Mouse (Mus musculus) telencephalon, adult 2 months (tissue): Measurements from ENCODE around the gene Pappa2.

Source experiments
- DNase-seq: peaks from one replicate; pipeline ENCODE4 v3.0.0-alpha.2; 2011; ENCODE audit warnings: low read depth, low spot score

The Pappa2 gene

GRCm38 (mm10) chr1:158980390-158980789 is at the start of gene Pappa2:
Gene Pappa2 (minus strand): TSS chr1:158980490.
- DNase-seq = no peak

GRCm38 (mm10) chr1:159029106-159029505 is 48.8 kb upstream of the Pappa2 start:
- no peak for DNase-seq

- DNase-seq = no peak
These were observed 34.8 kb upstream of the Pappa2 start for GRCm38 (mm10) chr1:159014940-159015660.

GRCm38 (mm10) chr1:158987042-158987441 is 6.8 kb upstream of the Pappa2 start:
- DNase-seq = no peak

GRCm38 (mm10) chr1:158962340-158962739 is 17.9 kb downstream of the Pappa2 start:
- no peak for DNase-seq

- no peak for DNase-seq
These were observed 19.3 kb downstream of the Pappa2 start for GRCm38 (mm10) chr1:158960984-158961383.

GRCm38 (mm10) chr1:158960549-158960948 is 19.7 kb downstream of the Pappa2 start:
- DNase-seq = no peak

- DNase-seq = no peak
These were observed 23.9 kb downstream of the Pappa2 start for GRCm38 (mm10) chr1:158956361-158956760.

GRCm38 (mm10) chr1:158954785-158955184 is 25.5 kb downstream of the Pappa2 start:
- DNase-seq = peak; percentile 11

GRCm38 (mm10) chr1:158953479-158954207 is 26.6 kb downstream of the Pappa2 start:
- DNase-seq = peak; percentile 22

GRCm38 (mm10) chr1:158949041-158949440 is 31.2 kb downstream of the Pappa2 start:
- DNase-seq = no peak

- no peak for DNase-seq
These were observed 32.1 kb downstream of the Pappa2 start for GRCm38 (mm10) chr1:158947981-158948735.

GRCm38 (mm10) chr1:158944936-158945335 is 35.4 kb downstream of the Pappa2 start:
- DNase-seq = no peak

GRCm38 (mm10) chr1:158942864-158943263 is 37.4 kb downstream of the Pappa2 start:
- DNase-seq = no peak

GRCm38 (mm10) chr1:158940966-158941365 is 39.3 kb downstream of the Pappa2 start:
- DNase-seq = no peak

GRCm38 (mm10) chr1:158934447-158934846 is 45.8 kb downstream of the Pappa2 start:
- DNase-seq = no peak

- DNase-seq = no peak
These were observed 49.0 kb downstream of the Pappa2 start for GRCm38 (mm10) chr1:158931202-158931827.

- no peak for DNase-seq
These were observed 50.9 kb downstream of the Pappa2 start for GRCm38 (mm10) chr1:158929369-158929768.

GRCm38 (mm10) chr1:158920451-158920850 is 59.8 kb downstream of the Pappa2 start:
- DNase-seq = no peak

GRCm38 (mm10) chr1:158918890-158919289 is 61.4 kb downstream of the Pappa2 start:
- no peak for DNase-seq

- no peak for DNase-seq
These were observed 63.2 kb downstream of the Pappa2 start for GRCm38 (mm10) chr1:158917067-158917466.

- no peak for DNase-seq
These were observed 64.7 kb downstream of the Pappa2 start for GRCm38 (mm10) chr1:158915592-158915991.
